Mouse (Mus musculus) neural tube, embryonic 14.5 days (tissue): Measurements from ENCODE around the gene Ryr1. TPM values are rescaled to one million over a fixed set of nuclear protein-coding genes. Genes with fewer than 3 reads are reported as not detected.

Experiments used
- ATAC-seq: fragments of 200-750 bp; cut with Nextera tagmentation; 2 replicates; pipeline ENCODE4 v1.8.0; 2017; ENCODE audit warnings: low read depth, mild to moderate bottlenecking, moderate TSS enrichment, moderate library complexity
- H3K27ac ChIP-seq: fragments of 300-500 bp; sonication (generic); 2 replicates; pipeline ENCODE4 v1.5.1; 2014; ENCODE audit warnings: low read depth, mild to moderate bottlenecking, control low read depth, low read length, moderate library complexity, mixed read lengths
- H3K27me3 ChIP-seq: fragments of 300-500 bp; sonication (generic); 2 replicates; pipeline ENCODE4 v1.6.1; 2014; ENCODE audit warnings: low read length; ENCODE audit not compliant: control insufficient read depth, insufficient read depth
- H3K36me3 ChIP-seq: fragments of 300-500 bp; sonication (generic); 2 replicates; pipeline ENCODE4 v1.6.1; 2014; ENCODE audit warnings: low read length, mixed read lengths; ENCODE audit not compliant: control insufficient read depth, insufficient read depth
- H3K4me1 ChIP-seq: fragments of 300-500 bp; sonication (generic); 2 replicates; pipeline ENCODE4 v1.6.1; 2014; ENCODE audit warnings: low read length; ENCODE audit not compliant: control insufficient read depth, insufficient read depth
- H3K4me2 ChIP-seq: fragments of 300-500 bp; sonication (generic); 2 replicates; pipeline ENCODE4 v1.6.1; 2014; ENCODE audit warnings: mild to moderate bottlenecking, low read depth, low read length, control low read depth
- H3K4me3 ChIP-seq: fragments of 300-500 bp; sonication (generic); 2 replicates; pipeline ENCODE4 v1.5.1; 2014; ENCODE audit warnings: low read depth, low read length, control low read depth, mixed read lengths
- H3K9ac ChIP-seq: fragments of 300-500 bp; sonication (generic); replicated peaks from 2 replicates; pipeline ENCODE4 v1.6.1; 2014; ENCODE audit warnings: low read depth, mild to moderate bottlenecking, control low read depth, low read length, mixed read lengths
- H3K9me3 ChIP-seq: fragments of 300-500 bp; sonication (generic); 2 replicates; pipeline ENCODE4 v1.6.1; 2016; ENCODE audit warnings: low read length; ENCODE audit not compliant: control insufficient read depth
- WGBS: fragments of 180-500 bp; shearing (Covaris S2); extraction: QIAGEN DNeasy Blood & Tissue Kit; methylation state at CpG from one replicate; pipeline ENCODE4 v1.1.7; 2014; 5-methylcytosine and 5-hydroxymethylcytosine counted together
- polyA plus RNA-seq: library from polyadenylated mRNA; unstranded; fragments of >200 nt; fragmentation: Nextera tagmentation; extraction: Ambion mirVana; gene quantifications from 2 replicates; pipeline ENCODE4 v1.2.1, GENCODE M21; 2014

Gene Ryr1
- polyA plus RNA-seq = 5.9 and 11.6 TPM in 2 replicates

- H3K36me3 ChIP-seq = no peaks in the 10 kb centered on the region
- no peak within 1 kb of the TSS for H3K9ac ChIP-seq
- H3K9me3 ChIP-seq = no peaks in the 10 kb centered on the region
- peak; percentile 44; the same call in 1 of the 2 replicates for ATAC-seq
- no peak within 1 kb of the TSS for H3K27ac ChIP-seq
- no peaks in the 10 kb centered on the region for H3K27me3 ChIP-seq
- peak within 1 kb of the TSS; percentile 23 for H3K4me2 ChIP-seq
- WGBS = under 1% methylated on average over 16 of the region's 16 CpGs
- no peaks in the 10 kb centered on the region for H3K4me1 ChIP-seq
- no peak within 1 kb of the TSS; the same call in 1 of the 2 replicates for H3K4me3 ChIP-seq
These were observed at the start of gene Ryr1 for GRCm38 (mm10) chr7:29124970-29125369. Ryr1 (minus strand) TSS chr7:29125179.

DNA sequence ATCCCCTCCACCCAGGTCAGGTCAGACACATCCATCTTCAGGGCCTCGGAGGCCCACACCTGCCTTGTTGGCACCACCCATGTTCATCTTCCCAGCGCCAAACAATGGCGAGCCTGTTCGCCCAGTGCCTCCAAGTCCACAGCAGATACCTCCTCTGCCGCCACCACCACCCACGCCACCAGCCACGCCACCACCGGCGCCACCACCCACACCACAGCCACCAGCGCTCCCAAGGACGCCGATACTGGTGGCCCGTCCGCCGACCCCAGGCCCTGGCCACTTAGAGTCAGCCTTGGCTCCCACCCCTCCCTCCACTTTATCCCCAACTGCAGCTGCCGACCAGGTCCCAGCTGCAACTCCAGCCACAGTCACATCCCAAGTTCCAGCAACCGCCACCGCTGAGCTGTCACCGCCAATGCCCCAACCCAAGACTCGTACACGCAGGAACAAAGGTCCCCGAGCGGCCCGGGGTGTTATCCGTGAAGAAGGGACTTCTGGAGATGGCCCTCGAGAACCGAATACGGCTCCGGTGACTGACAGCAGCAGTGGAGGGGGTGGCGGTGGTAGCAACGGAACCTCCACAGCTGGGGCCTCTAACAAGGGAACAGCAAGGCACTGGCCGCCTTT lies 47.5 kb upstream of the Ryr1 start:
- no peak for ATAC-seq
- no peak overlapping the region for H3K27ac ChIP-seq
- no peak overlapping the region for H3K4me3 ChIP-seq
- no peak overlapping the region for H3K4me2 ChIP-seq
- peaks cover 25% of the 10 kb centered on the region for H3K36me3 ChIP-seq
- WGBS = 27% methylated on average over 31 of the region's 32 CpGs
- no peaks in the 10 kb centered on the region for H3K9me3 ChIP-seq
- peaks cover 17% of the 10 kb centered on the region for H3K4me1 ChIP-seq
- no peak overlapping the region for H3K9ac ChIP-seq
- H3K27me3 ChIP-seq = peaks cover 29% of the 10 kb centered on the region

DNA sequence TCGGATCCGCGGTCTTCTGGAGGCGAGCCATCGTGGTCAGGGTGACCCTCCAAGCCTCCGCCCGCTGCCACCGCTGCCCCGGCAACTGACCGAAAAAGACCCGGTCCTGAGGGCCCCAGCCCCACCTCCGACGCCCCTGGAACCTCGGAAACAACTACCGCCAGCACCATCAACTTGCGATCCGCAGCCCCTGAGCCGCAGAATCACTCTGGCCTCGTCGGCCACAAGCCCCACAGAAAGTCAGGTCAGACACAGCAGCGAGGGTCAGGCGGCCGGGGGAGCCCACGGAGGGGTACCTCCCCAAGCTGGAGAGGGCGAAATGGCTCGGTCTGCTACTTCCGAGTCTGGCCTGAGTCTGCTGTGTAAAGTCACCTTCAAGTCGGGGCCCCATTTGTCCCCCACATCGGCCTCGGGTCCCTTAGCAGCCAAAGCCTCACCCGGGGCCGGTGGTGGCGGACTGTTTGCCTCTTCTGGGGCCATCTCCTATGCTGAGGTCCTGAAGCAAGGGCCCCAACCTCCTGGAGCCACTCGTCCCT lies 46.7 kb upstream of the Ryr1 start:
- WGBS = 6% methylated on average over 34 of the region's 34 CpGs
- H3K9me3 ChIP-seq = no peaks in the 10 kb centered on the region
- peak overlapping the region; percentile 68 for H3K4me3 ChIP-seq
- peaks cover 25% of the 10 kb centered on the region for H3K36me3 ChIP-seq
- no peak overlapping the region for H3K9ac ChIP-seq
- no peak overlapping the region for H3K27ac ChIP-seq
- peaks cover 29% of the 10 kb centered on the region for H3K27me3 ChIP-seq
- ATAC-seq = no peak
- H3K4me2 ChIP-seq = peak overlapping the region; percentile 60; the same call in 1 of the 2 replicates
- peaks cover 18% of the 10 kb centered on the region for H3K4me1 ChIP-seq

DNA sequence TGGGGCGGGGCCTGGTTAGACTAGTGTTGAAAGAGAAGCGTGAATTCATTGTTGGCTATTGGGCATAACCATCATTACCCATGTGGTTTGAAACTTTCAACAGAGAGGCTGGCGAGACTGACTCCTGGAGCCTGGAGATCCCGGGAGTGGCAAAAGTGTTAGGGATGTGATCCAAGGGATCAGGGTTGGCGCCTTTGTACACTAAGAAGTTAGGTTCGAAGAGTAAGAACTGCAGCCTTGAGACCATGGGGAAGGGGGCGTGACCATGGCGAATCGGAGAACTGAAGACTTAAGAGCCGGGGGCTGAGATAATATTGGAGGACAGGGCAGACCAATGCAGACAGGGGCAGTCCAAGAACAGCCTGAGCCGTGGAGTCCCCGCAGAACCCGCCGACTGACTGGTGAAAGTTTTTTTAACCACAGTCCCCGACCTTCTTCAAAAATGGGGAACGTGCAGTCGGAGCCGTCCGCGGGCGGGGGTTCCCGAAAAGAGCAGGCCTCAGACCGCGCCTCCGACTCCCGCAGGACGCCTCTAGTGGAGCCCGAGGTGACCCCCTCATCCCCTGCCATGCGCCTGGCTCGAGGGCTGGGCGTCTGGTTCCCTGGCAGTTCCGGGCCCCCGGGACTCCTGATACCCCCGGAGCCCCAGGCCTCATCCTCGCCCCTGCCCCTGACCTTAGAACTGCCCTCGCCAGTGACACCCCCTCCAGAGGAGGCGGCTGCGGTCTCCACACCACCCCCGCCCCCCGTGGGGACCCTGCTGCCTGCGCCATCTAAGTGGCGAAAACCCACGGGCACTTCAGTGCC lies 46.0 kb upstream of the Ryr1 start:
- no peak for ATAC-seq
- Histone ChIP-seq H3K9ac (no peak overlapping the region), H3K9me3 (no peaks in the 10 kb centered on the region), H3K36me3 (peaks cover 22% of the 10 kb centered on the region), H3K27ac (no peak overlapping the region), H3K4me2 (peak overlapping the region; percentile 60), H3K4me3 (peak overlapping the region; percentile 68), H3K4me1 (peaks cover 18% of the 10 kb centered on the region), H3K27me3 (peaks cover 29% of the 10 kb centered on the region)
- under 1% methylated on average over 42 of the region's 43 CpGs for WGBS

DNA sequence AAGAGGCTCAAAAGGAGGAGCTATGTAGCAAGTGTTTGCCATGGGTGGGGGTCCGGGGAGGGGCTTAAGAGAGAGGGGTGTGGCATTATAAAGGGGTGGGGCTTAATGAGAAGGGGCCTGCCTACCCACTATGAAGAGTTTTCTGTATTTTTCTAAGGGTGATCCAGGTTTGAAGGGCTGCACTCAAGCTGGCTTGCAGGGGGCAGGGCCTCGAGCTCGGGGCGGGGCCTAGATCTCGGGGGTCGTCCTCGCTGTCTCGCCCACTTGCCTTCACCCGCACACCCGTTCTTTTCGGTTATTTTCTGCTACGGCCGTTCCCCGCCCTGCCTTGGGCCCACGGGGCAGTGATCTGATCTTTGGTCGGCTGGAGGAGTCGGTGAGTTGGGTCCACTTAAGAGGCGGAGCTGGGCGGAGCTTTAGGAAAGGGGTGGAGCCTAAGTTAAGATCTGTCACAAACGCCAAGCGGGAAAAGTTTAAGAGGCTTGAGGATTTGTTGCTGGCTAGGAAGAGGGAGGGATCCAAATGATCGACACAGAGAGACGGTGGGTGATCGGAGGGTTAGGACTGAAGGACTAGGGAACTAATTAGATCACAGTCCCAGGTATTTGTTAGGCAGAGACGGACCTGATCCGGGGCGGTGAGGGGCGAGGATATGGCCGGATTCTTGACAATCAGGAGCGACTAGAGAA lies 45.2 kb upstream of the Ryr1 start, which contains the start of the genes Ggn and Spred3:
Gene Ggn, plus strand, starts transcription at position 145 of the 689 bp plus-strand sequence.
Gene Spred3, minus strand, starts transcription at position 346 of the 689 bp plus-strand sequence.
- WGBS = under 1% methylated on average over 30 of the region's 30 CpGs
- peaks cover 29% of the 10 kb centered on the region for H3K27me3 ChIP-seq
- ATAC-seq = peak; percentile 56

GRCm38 (mm10) chr7:29169231-29170065 lies 44.5 kb upstream of the Ryr1 start:
- H3K4me3 ChIP-seq = peak overlapping the region; percentile 68
- peak overlapping the region; percentile 78 for H3K27ac ChIP-seq
- under 1% methylated on average over 34 of the region's 39 CpGs for WGBS
- H3K4me1 ChIP-seq = peaks cover 18% of the 10 kb centered on the region
- peak; percentile 80 for ATAC-seq
- peaks cover 29% of the 10 kb centered on the region for H3K27me3 ChIP-seq
- peak overlapping the region; percentile 74 for H3K9ac ChIP-seq
- peak overlapping the region; percentile 60 for H3K4me2 ChIP-seq
- peaks cover 11% of the 10 kb centered on the region for H3K36me3 ChIP-seq
- no peaks in the 10 kb centered on the region for H3K9me3 ChIP-seq

More for the DNA sequence above, 45.2 kb upstream of the Ryr1 start, which contains the start of the genes Ggn and Spred3:
- Histone ChIP-seq H3K4me2 (peak within 1 kb of the TSS; percentile 60), H3K36me3 (peaks cover 14% of the 10 kb centered on the region), H3K4me1 (peaks cover 18% of the 10 kb centered on the region), H3K9me3 (no peaks in the 10 kb centered on the region), H3K4me3 (peak within 1 kb of the TSS; percentile 68), H3K9ac (peak within 1 kb of the TSS; percentile 74), H3K27ac (peak within 1 kb of the TSS; percentile 78)

DNA sequence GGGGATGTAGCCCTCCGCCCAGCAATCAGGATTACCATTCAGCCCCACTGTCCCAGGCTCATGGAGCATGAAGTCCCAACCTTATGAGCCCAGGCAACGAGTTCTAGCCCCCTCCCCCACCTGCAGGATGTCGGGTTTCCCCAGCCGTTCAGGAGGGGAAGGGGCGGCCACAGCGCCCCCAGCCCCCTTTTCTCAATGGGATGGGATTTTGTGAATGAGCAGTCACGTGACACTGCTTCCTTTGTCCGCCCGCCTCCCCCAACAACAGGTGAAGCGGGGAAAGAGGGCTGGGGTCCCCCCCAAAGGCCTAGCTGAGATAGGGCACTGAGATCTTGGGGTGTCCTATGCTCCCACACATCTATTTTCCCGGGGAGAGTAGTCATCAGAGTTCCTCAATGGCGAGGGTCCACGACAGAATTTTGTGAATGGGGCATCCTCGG lies 43.8 kb upstream of the Ryr1 start:
- Histone ChIP-seq H3K4me3 (peak overlapping the region; percentile 68), H3K4me1 (peaks cover 18% of the 10 kb centered on the region), H3K4me2 (peak overlapping the region; percentile 60), H3K9me3 (no peaks in the 10 kb centered on the region), H3K9ac (peak overlapping the region; percentile 74), H3K27ac (peak overlapping the region; percentile 78), H3K27me3 (peaks cover 26% of the 10 kb centered on the region), H3K36me3 (peaks cover 9% of the 10 kb centered on the region)
- 0% methylated on average over 14 of the region's 14 CpGs for WGBS
- ATAC-seq = peak; percentile 29
